Mouse (Mus musculus) limb, embryonic 11.5 days (tissue): Measurements from ENCODE around the gene Epb41. TPM values are rescaled to one million over a fixed set of nuclear protein-coding genes. Genes with fewer than 3 reads are reported as not detected.

Experiments used
- ATAC-seq: fragments of 200-750 bp; cut with Nextera tagmentation; 2 replicates; pipeline ENCODE4 v1.8.0; 2017; ENCODE audit warnings: low read depth; ENCODE audit not compliant: insufficient number of reproducible peaks, low FRiP score, low TSS enrichment
- DNase-seq: peaks from one replicate; pipeline ENCODE4 v3.0.0-alpha.2; 2015; ENCODE audit warnings: low spot score
- H3K27ac ChIP-seq: fragments of 300-500 bp; sonication (generic); replicated peaks from 2 replicates; pipeline ENCODE4 v1.5.1; 2014; ENCODE audit warnings: low read depth, mild to moderate bottlenecking, low read length
- H3K27me3 ChIP-seq: fragments of 300-500 bp; sonication (generic); 2 replicates; pipeline ENCODE4 v1.6.1; 2014; ENCODE audit warnings: mild to moderate bottlenecking, low read length, mixed read lengths; ENCODE audit not compliant: control insufficient read depth, insufficient read depth
- H3K36me3 ChIP-seq: fragments of 300-500 bp; sonication (generic); 2 replicates; pipeline ENCODE4 v1.6.1; 2014; ENCODE audit warnings: mild to moderate bottlenecking, low read length, moderate library complexity, mixed read lengths; ENCODE audit not compliant: control insufficient read depth, insufficient read depth
- H3K4me1 ChIP-seq: fragments of 300-500 bp; sonication (generic); 2 replicates; pipeline ENCODE4 v1.6.1; 2014; ENCODE audit warnings: low read length, mixed read lengths; ENCODE audit not compliant: control insufficient read depth, insufficient read depth
- H3K4me2 ChIP-seq: fragments of 300-500 bp; sonication (generic); 2 replicates; pipeline ENCODE4 v1.6.1; 2014; ENCODE audit warnings: low read depth, mild to moderate bottlenecking, moderate library complexity; ENCODE audit not compliant: severe bottlenecking
- H3K4me3 ChIP-seq: fragments of 300-500 bp; sonication (generic); 2 replicates; pipeline ENCODE4 v1.5.1; 2014; ENCODE audit warnings: low read depth, low read length
- H3K9ac ChIP-seq: fragments of 300-500 bp; sonication (generic); 2 replicates; pipeline ENCODE4 v1.6.1; 2014; ENCODE audit warnings: mild to moderate bottlenecking, low read length
- H3K9me3 ChIP-seq: fragments of 300-500 bp; sonication (generic); 2 replicates; pipeline ENCODE4 v1.6.1; 2016; ENCODE audit warnings: low read length; ENCODE audit not compliant: control insufficient read depth
- WGBS: fragments of 180-500 bp; shearing (Covaris S2); extraction: QIAGEN DNeasy Blood & Tissue Kit; methylation state at CpG from one replicate; pipeline ENCODE4 v1.1.7; 2014; 5-methylcytosine and 5-hydroxymethylcytosine counted together
- polyA plus RNA-seq: library from polyadenylated mRNA; unstranded; fragments of >200 nt; fragmentation: Nextera tagmentation; extraction: Ambion mirVana; gene quantifications from 2 replicates; pipeline ENCODE4 v1.2.1, GENCODE M21; 2014

The Epb41 gene
- polyA plus RNA-seq, 1 experiment from 2014 or later = 107 TPM

- no peak overlapping the region for H3K4me3 ChIP-seq
- peaks cover 2% of the 10 kb centered on the region; the same call in 1 of the 2 replicates for H3K4me1 ChIP-seq
- H3K9me3 ChIP-seq = no peaks in the 10 kb centered on the region
- H3K27ac ChIP-seq = no peak overlapping the region
- H3K9ac ChIP-seq = no peak overlapping the region
- no peak for ATAC-seq
- H3K36me3 ChIP-seq = no peaks in the 10 kb centered on the region
- no peak overlapping the region for H3K4me2 ChIP-seq
- WGBS = 87% methylated on average over 6 of the region's 6 CpGs
- no peak for DNase-seq
- no peaks in the 10 kb centered on the region for H3K27me3 ChIP-seq
Measured at GRCm38 (mm10) chr4:132041471-132042332, 33.4 kb downstream of the Epb41 start.

- no peak for DNase-seq
- H3K4me2 ChIP-seq = no peak overlapping the region
- WGBS = 81% methylated on average over 8 of the region's 8 CpGs
- H3K27me3 ChIP-seq = no peaks in the 10 kb centered on the region
- no peak overlapping the region for H3K4me3 ChIP-seq
- H3K9ac ChIP-seq = no peak overlapping the region
- H3K36me3 ChIP-seq = no peaks in the 10 kb centered on the region
- 0 out of 2 replicates have a peak, but pooled peaks cover 2% of the 10 kb centered on the region for H3K4me1 ChIP-seq
- no peak for ATAC-seq
- H3K27ac ChIP-seq = no peak overlapping the region
- no peaks in the 10 kb centered on the region for H3K9me3 ChIP-seq
Measured at GRCm38 (mm10) chr4:132039975-132040645, 35.0 kb downstream of the Epb41 start.

- no peaks in the 10 kb centered on the region for H3K9me3 ChIP-seq
- no peak overlapping the region for H3K4me3 ChIP-seq
- no peak overlapping the region for H3K9ac ChIP-seq
- H3K4me1 ChIP-seq = peaks cover 2% of the 10 kb centered on the region; the same call in 1 of the 2 replicates
- no peak overlapping the region for H3K27ac ChIP-seq
- no peaks in the 10 kb centered on the region for H3K36me3 ChIP-seq
- no peaks in the 10 kb centered on the region for H3K27me3 ChIP-seq
- DNase-seq (no peak), ATAC-seq (no peak)
- WGBS = 84% methylated on average over 2 of the region's 2 CpGs
- H3K4me2 ChIP-seq = no peak overlapping the region
Measured at GRCm38 (mm10) chr4:132039521-132039920, 35.6 kb downstream of the Epb41 start.

- WGBS = 89% methylated on average over 2 of the region's 2 CpGs
- DNase-seq (no peak), ATAC-seq (no peak)
- H3K9ac ChIP-seq = no peak overlapping the region
- no peaks in the 10 kb centered on the region for H3K36me3 ChIP-seq
- H3K27me3 ChIP-seq = no peaks in the 10 kb centered on the region
- no peak overlapping the region for H3K4me2 ChIP-seq
- H3K4me3 ChIP-seq = no peak overlapping the region
- H3K4me1 ChIP-seq = peaks cover 6% of the 10 kb centered on the region; the same call in 1 of the 2 replicates
- no peaks in the 10 kb centered on the region for H3K9me3 ChIP-seq
- no peak overlapping the region for H3K27ac ChIP-seq
Measured at GRCm38 (mm10) chr4:132038809-132039208, 36.3 kb downstream of the Epb41 start.

GRCm38 (mm10) chr4:132037991-132038390 is 37.1 kb downstream of the Epb41 start:
- Histone ChIP-seq H3K27ac (no peak overlapping the region), H3K27me3 (no peaks in the 10 kb centered on the region), H3K4me2 (no peak overlapping the region), H3K36me3 (no peaks in the 10 kb centered on the region), H3K4me1 (peaks cover 6% of the 10 kb centered on the region; the same call in 1 of the 2 replicates), H3K9me3 (no peaks in the 10 kb centered on the region), H3K9ac (no peak overlapping the region), H3K4me3 (no peak overlapping the region)
- DNase-seq (no peak), ATAC-seq (no peak)
- 52% methylated on average over 7 of the region's 7 CpGs for WGBS

GRCm38 (mm10) chr4:132037137-132037536 is 38.0 kb downstream of the Epb41 start:
- Histone ChIP-seq H3K4me3 (no peak overlapping the region), H3K9me3 (no peaks in the 10 kb centered on the region), H3K36me3 (no peaks in the 10 kb centered on the region), H3K4me1 (peaks cover 6% of the 10 kb centered on the region; the same call in 1 of the 2 replicates), H3K27me3 (no peaks in the 10 kb centered on the region), H3K27ac (no peak overlapping the region), H3K4me2 (no peak overlapping the region), H3K9ac (no peak overlapping the region)
- DNase-seq = no peak
- WGBS = 87% methylated on average over 5 of the region's 5 CpGs
- no peak for ATAC-seq

- Histone ChIP-seq H3K4me1 (peaks cover 6% of the 10 kb centered on the region; the same call in 1 of the 2 replicates), H3K9me3 (no peaks in the 10 kb centered on the region), H3K27me3 (no peaks in the 10 kb centered on the region), H3K36me3 (no peaks in the 10 kb centered on the region), H3K4me2 (no peak overlapping the region), H3K9ac (no peak overlapping the region), H3K4me3 (no peak overlapping the region), H3K27ac (no peak overlapping the region)
- 34% methylated on average over 2 of the region's 2 CpGs for WGBS
- DNase-seq (no peak), ATAC-seq (no peak)
Measured at GRCm38 (mm10) chr4:132034242-132034641, 40.9 kb downstream of the Epb41 start.

- H3K9ac ChIP-seq = no peak overlapping the region
- no peak overlapping the region for H3K4me3 ChIP-seq
- no peaks in the 10 kb centered on the region for H3K36me3 ChIP-seq
- H3K27ac ChIP-seq = no peak overlapping the region
- peaks cover 4% of the 10 kb centered on the region; the same call in 1 of the 2 replicates for H3K4me1 ChIP-seq
- no peaks in the 10 kb centered on the region for H3K9me3 ChIP-seq
- no peak for ATAC-seq
- no peak overlapping the region for H3K4me2 ChIP-seq
- 79% methylated on average over 1 of the region's 1 CpGs for WGBS
- DNase-seq = no peak
- H3K27me3 ChIP-seq = no peaks in the 10 kb centered on the region
Measured at GRCm38 (mm10) chr4:132033183-132033582, 41.9 kb downstream of the Epb41 start.
